Mouse (Mus musculus) frontal cortex, postnatal 10 days (tissue): ENCODE measurements around the gene Lhfpl4.

Source experiments
- DNase-seq, 2 experiments: peaks; one replicate each; pipeline ENCODE4 v3.0.0; 2022; ENCODE audit warnings: low spot score in 2 of 2, mixed read lengths in 1 of 2

The Lhfpl4 gene

DNA sequence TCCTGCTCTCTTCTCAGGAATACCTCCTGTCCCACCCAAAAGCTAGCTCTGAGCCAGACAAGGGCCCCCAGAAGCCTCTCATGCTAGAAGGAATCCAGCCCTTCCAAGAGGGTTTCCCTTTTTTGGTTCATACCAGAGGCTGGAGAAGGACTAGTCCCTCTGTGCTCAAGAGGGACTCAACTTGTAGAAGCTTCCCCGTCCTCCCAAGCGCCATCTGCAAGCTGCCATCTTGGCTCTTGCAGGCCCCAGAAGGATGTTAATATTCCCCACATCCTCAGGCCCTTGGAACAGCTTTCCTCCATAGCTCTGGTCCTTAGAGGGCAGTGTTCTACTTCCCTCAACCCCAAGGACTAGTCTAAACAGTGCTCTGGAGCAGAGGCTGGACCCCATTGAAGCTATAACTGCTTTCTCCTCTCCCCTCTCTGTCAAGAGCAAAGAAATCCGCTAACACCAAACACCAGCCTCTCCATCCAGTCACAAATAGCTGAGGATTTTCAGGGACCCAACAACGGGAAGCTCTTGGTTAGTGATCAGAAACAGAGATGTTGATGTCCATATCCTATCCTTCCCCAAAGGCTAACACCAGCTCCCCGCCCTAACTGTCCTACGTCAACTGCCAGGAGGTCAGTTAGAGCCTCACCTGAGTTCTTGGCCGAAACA lies 26.7 kb downstream of the Lhfpl4 start:
- no peak for DNase-seq

DNA sequence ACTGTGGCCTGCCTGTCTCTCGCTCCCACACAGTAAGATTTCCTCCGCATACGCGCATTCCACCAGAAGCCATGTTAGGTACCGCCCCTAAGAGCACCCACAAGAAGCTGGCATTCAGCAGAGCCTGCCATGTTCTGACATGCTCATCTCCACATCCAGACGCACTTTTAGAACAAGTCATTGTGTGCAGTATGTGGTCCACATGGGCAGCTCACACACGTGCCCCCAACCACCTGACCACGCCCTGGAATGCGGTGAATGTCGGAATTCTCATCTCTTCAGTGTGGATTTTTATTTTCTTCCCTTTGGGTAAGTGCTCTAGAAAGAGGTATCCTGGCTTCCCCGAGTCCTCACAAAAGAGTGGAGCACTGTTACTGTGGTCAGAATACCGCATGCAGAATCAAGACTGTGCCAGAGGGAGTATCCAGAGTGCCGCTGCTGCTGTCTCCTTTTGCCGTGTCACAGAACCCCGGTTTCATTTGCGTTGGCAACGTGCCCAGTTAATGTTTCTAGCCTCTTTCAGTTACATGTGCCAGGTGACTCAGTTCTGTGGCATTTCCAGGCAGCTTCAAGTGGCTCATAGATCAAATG lies 28.4 kb downstream of the Lhfpl4 start:
- peak; percentile 46 to 61 for DNase-seq

DNA sequence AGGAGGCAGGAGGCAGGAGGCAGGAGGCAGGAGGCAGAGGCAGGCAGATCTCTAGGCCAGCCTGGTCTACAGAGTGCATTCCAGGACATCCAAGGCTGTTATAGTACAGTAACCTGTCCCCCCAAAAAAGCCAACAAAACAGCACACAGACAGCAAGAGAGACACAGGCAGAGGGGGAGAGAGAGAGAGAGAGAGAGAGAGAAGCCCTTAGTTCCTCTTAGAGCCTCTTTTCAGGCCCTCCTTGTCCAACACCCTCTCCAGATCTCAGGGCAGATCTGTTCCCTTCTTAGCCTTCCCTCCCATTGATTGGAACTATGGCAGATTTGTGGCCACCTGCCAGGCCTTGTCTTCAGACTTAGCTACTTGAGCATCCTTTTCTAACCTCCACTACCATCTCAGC lies 31.7 kb downstream of the Lhfpl4 start:
- DNase-seq, result no peak

DNA sequence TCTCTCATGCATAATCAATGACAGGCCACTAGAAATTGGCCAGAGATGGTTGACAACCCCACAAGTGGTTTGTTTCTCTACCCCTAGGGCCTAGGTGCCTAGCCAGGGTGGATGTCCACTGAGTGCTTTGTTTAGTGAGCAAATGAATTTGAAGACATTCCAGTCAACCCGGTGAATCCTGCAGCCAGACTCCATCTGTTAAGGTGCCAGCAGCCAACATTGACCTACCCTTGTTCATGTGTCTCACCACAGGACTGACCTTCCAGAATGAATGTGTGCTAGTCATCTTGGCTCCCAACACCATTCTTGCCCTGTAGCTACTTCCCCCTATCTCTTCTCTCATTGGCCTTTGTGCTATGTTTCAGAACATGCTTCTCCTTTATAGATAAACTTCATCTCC lies 33.2 kb downstream of the Lhfpl4 start:
- DNase-seq, result no peak

DNA sequence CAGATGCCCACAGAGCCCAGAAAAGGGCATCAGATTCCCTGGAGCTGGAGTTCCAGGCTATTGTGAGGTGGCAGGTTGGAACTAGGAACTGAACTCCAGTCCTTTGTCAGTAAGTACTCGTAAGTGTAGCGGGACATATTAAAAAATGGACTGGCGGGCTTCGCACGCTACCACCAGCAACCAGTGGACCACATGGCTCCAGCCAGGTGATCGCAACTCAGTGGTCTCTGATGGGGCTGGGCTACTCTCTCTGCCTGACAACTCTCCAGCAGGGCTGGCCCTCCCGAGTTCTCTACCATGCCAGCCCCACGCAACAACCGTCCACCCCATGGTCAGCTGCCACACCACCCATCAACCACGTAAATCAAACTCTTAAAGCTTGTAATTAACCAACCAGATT lies 35.1 kb downstream of the Lhfpl4 start:
- no peak for DNase-seq

DNA sequence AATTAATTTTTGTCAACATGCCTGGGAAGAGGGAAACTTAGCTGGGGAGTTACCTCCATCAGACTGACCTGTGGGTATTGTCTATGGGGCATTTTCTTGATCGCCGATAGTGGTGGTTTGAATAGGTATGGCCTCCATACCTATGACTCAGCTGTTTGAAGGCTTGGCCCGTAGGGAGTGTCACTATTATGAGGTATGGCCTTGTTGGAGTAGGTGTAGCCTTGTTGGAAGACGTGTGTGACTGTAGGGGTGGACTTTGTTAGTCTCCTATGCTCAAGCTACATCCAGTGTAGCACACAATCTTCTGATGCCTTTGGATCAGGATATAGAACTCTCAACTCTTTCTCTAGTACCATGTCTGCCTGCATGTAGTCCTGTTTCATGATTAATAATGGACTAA lies 39.1 kb downstream of the Lhfpl4 start:
- no peak for DNase-seq

DNA sequence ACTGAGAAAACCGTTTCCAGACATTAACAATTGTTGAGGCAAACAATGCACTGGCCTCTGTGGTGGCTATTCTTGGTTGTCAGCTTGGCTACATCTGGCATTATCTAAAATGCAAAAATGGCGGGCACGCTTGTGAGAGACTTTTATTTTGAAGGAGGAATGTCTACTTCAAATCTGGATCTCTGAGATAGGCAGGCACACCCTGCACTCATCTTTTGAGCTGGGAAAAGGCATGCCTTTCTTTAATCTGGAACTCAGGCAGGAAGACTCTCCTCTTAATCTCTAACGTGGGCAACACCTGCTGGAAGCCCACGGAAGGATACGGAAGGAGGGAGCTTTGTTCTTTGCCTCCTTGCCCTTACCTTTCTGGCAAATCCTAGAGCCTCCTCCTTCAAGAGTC lies 40.3 kb downstream of the Lhfpl4 start:
- no peak for DNase-seq

DNA sequence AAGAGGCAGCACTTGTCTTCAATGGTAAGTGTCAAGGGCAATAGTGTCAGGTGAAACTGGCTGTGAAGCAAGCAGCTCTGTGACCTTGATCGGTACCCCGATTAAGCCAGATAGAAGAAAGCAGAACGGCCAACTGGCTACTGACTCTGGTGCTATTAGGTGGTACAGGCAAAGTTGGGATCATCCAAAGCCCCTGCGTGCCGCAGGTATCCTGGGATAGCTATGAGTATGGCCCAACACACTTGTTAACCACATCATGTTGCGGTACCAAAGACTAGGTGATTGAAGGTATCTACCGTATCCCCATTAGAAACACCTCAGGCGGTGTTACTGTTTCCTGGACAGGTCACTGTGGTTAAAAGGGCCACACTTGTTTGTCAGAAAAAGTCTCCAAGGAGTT lies 41.1 kb downstream of the Lhfpl4 start:
- DNase-seq, result no peak

DNA sequence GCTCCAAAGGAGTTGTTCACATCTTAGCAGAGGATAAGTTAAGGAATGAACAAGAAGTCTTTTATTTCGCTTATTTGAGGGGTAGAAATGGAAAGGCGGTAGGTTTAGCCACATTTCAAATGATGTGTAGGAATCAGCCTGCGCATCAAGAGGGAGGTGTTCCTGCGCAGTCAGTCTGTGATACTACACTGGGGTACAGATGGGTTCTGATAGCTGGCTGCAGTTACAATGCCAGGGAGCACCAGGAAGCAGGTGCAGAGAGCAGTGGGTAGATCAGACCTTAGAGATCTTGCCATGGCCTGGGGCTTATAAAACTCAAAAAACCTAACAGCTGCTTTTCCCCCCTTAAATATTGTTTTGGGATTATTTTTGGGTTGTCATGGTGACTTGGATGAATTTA lies 49.9 kb downstream of the Lhfpl4 start:
- no peak for DNase-seq

DNA sequence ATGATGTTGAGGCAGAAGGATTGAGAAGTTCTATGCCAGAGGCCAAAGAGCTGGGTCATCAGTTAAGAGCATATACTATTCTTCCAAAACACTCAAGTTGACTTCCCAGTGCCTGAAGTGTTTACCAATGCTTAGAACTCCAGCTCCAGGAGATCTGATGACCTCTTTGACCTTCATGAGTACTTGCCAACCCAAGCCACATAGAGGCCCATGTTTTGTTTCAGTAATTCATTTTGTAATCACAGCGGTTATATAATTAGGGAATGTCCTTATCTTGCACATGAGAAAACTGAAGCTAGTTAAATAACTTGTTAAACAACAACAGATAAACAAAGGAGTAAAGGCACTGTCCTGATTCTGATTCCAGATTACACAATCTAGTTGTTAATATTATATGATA lies 50.4 kb downstream of the Lhfpl4 start:
- no peak for DNase-seq

DNA sequence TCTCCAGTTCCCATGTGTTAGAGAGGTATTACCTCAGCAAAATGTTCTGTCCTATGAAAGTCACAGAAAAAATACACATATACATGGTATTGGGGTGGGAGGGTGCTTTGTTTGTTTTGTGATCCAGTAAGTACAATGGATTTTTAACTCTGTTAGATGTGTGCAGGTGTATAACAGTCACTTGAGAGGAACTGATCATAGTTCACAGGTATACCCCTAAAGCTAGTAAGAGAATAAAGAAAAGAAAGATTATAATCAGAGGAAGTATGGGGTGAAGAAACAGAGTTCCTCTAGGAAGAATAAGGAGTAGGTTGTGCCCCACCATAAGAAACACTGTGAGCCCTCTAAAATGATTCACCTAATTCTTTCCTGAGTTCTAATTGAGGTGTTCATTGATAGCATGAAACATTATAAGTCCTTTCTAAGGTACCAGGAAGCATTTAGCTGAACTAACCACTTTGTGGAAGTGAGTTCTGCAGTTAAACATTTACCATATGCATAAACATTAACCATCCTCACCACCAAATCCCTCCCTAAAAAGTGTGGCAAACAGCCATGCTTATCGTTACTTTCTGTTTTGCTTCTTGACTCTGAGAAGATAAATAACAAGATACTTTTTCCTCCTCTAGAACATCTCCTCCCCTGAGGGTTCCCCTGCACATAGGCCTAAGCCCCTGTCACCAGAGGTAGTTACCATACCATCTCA lies 53.6 kb downstream of the Lhfpl4 start:
- no peak for DNase-seq

DNA sequence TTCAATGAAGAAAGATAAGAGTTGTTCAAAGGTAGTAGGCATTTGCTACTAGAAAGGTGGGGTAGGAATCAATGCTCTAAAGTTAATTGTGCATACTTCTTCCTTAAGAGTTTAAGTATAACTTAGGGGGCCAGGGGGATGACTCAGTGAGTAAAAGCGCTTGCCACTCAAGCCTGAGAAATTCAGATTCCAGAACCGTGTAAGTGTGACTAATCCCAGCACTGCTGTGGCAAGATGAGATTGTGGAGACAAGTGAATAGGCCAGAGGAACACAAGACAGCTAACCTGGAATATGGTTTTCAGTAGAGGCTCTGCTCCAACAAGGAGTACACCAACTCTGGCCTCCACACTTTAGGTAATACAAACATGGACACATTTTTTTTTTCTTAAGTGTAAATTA lies 61.8 kb downstream of the Lhfpl4 start:
- DNase-seq, result no peak

DNA sequence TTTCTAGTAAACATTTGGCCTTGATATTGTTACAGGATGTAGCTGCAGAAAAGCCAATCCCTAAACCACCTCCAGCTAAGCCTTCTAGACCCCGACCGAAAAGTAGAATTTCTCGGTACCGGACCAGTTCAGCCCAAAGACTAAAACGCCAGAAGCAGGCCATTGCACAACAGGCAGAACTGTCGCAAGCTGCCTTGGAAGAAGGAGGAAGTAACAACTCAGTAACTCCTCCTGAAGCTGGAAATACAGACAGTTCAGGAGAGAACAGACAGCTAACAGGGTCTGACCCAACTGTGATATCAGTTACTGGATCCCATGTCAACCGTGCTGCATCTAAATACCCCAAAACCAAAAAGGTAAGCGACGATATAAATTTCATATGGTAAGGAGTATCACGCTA lies 74.4 kb downstream of the Lhfpl4 start:
- no peak for DNase-seq
